Mouse (Mus musculus) lung, embryonic 14.5 days (tissue): Measurements from ENCODE around the gene Ptprg. TPM values are rescaled to one million over a fixed set of nuclear protein-coding genes. Genes with fewer than 3 reads are reported as not detected.

Experiments used
- ATAC-seq: fragments of 200-750 bp; cut with Nextera tagmentation; 2 replicates; pipeline ENCODE4 v1.8.0; 2017; ENCODE audit warnings: mild to moderate bottlenecking, moderate TSS enrichment, moderate library complexity; ENCODE audit not compliant: insufficient read depth
- DNase-seq: peaks from one replicate; pipeline ENCODE4 v3.0.0-alpha.2; 2015
- H3K27ac ChIP-seq: fragments of 300-500 bp; sonication (generic); 2 replicates; pipeline ENCODE4 v1.5.1; 2014; ENCODE audit warnings: low read depth, mild to moderate bottlenecking, moderate library complexity
- H3K27me3 ChIP-seq: fragments of 300-500 bp; sonication (generic); 2 replicates; pipeline ENCODE4 v1.6.1; 2014; ENCODE audit warnings: low read length, control low read depth; ENCODE audit not compliant: insufficient read depth
- H3K36me3 ChIP-seq: fragments of 300-500 bp; sonication (generic); 2 replicates; pipeline ENCODE4 v1.6.1; 2014; ENCODE audit warnings: control low read depth; ENCODE audit not compliant: insufficient read depth
- H3K4me1 ChIP-seq: fragments of 300-500 bp; sonication (generic); 2 replicates; pipeline ENCODE4 v1.6.1; 2014; ENCODE audit warnings: antibody characterized with exemption, control low read depth; ENCODE audit not compliant: insufficient read depth
- H3K4me2 ChIP-seq: fragments of 300-500 bp; sonication (generic); 2 replicates; pipeline ENCODE4 v1.6.1; 2014; ENCODE audit warnings: mild to moderate bottlenecking
- H3K4me3 ChIP-seq: fragments of 300-500 bp; sonication (generic); 2 replicates; pipeline ENCODE4 v1.5.1; 2014; ENCODE audit warnings: low read depth, low read length
- H3K9ac ChIP-seq: fragments of 300-500 bp; sonication (generic); 2 replicates; pipeline ENCODE4 v1.6.1; 2014
- H3K9me3 ChIP-seq: fragments of 300-500 bp; sonication (generic); 2 replicates; pipeline ENCODE4 v1.6.1; 2016; ENCODE audit warnings: low read depth, low read length, control low read depth
- CTCF ChIP-seq: IDR thresholded peaks from 2 replicates; pipeline ENCODE4 v1.5.1; 2016; ENCODE audit warnings: antibody characterized with exemption, low read depth
- WGBS: fragments of 180-500 bp; shearing (Covaris S2); extraction: QIAGEN DNeasy Blood & Tissue Kit; methylation state at CpG from one replicate; pipeline ENCODE4 v1.1.7; 2014; 5-methylcytosine and 5-hydroxymethylcytosine counted together
- polyA plus RNA-seq: library from polyadenylated mRNA; unstranded; fragments of >200 nt; fragmentation: Nextera tagmentation; extraction: Ambion mirVana; gene quantifications from 2 replicates; pipeline ENCODE4 v1.2.1, GENCODE M21; 2014

Gene Ptprg
- polyA plus RNA-seq, 1 experiment from 2014 or later: 43.2 TPM

- H3K36me3 ChIP-seq: peaks cover 5% of the 10 kb centered on the region; the same call in 1 of the 2 replicates
- DNase-seq (peak; percentile 92), ATAC-seq (peak; percentile 57; the same call in 1 of the 2 replicates)
- no peaks in the 10 kb centered on the region for H3K4me1 ChIP-seq
- no peak overlapping the region for H3K4me2 ChIP-seq
- WGBS: 39% methylated on average over 18 of the region's 18 CpGs
- TF ChIP-seq CTCF: peak; percentile 78
- H3K27ac ChIP-seq: no peak overlapping the region
- no peaks in the 10 kb centered on the region for H3K27me3 ChIP-seq
- no peak overlapping the region for H3K4me3 ChIP-seq
- H3K9me3 ChIP-seq: no peaks in the 10 kb centered on the region
- no peak overlapping the region for H3K9ac ChIP-seq
These were observed 586.5 kb downstream of the Ptprg start for GRCm38 (mm10) chr14:12139643-12140481.

GRCm38 (mm10) chr14:12143941-12144485, 590.7 kb downstream of the Ptprg start:
- Histone ChIP-seq H3K4me1 (no peaks in the 10 kb centered on the region), H3K9ac (no peak overlapping the region), H3K27ac (no peak overlapping the region), H3K36me3 (peaks cover 8% of the 10 kb centered on the region; the same call in 1 of the 2 replicates), H3K9me3 (no peaks in the 10 kb centered on the region), H3K4me2 (no peak overlapping the region), H3K27me3 (no peaks in the 10 kb centered on the region), H3K4me3 (no peak overlapping the region)
- ATAC-seq (no peak), DNase-seq (no peak)
- no peak for TF ChIP-seq CTCF
- 59% methylated on average over 8 of the region's 8 CpGs for WGBS

GRCm38 (mm10) chr14:12145919-12146318, 592.6 kb downstream of the Ptprg start:
- 91% methylated on average over 3 of the region's 3 CpGs for WGBS
- H3K9ac ChIP-seq: no peak overlapping the region
- H3K4me1 ChIP-seq: no peaks in the 10 kb centered on the region
- no peak overlapping the region for H3K4me2 ChIP-seq
- peaks cover 8% of the 10 kb centered on the region; the same call in 1 of the 2 replicates for H3K36me3 ChIP-seq
- ATAC-seq (no peak), DNase-seq (no peak)
- H3K27ac ChIP-seq: no peak overlapping the region
- no peak overlapping the region for H3K4me3 ChIP-seq
- no peaks in the 10 kb centered on the region for H3K9me3 ChIP-seq
- no peak; the same call in 1 of the 2 replicates for TF ChIP-seq CTCF
- H3K27me3 ChIP-seq: no peaks in the 10 kb centered on the region

- DNase-seq (no peak), ATAC-seq (no peak)
- no peak for TF ChIP-seq CTCF
- H3K27ac ChIP-seq: no peak overlapping the region
- peaks cover 8% of the 10 kb centered on the region; the same call in 1 of the 2 replicates for H3K36me3 ChIP-seq
- no peaks in the 10 kb centered on the region for H3K27me3 ChIP-seq
- no peak overlapping the region for H3K4me3 ChIP-seq
- no peak overlapping the region for H3K9ac ChIP-seq
- H3K4me2 ChIP-seq: no peak overlapping the region
- H3K9me3 ChIP-seq: no peaks in the 10 kb centered on the region
- H3K4me1 ChIP-seq: no peaks in the 10 kb centered on the region
- whole genome bisulfite sequencing: 65% methylated on average over 3 of the region's 3 CpGs
These were observed 596.2 kb downstream of the Ptprg start for GRCm38 (mm10) chr14:12149529-12149928.

GRCm38 (mm10) chr14:12151927-12152326, 598.6 kb downstream of the Ptprg start:
- 42% methylated on average over 3 of the region's 3 CpGs for WGBS
- H3K36me3 ChIP-seq: no peaks in the 10 kb centered on the region
- H3K27me3 ChIP-seq: no peaks in the 10 kb centered on the region
- peak; percentile 91 for TF ChIP-seq CTCF
- H3K9ac ChIP-seq: no peak overlapping the region
- peak; percentile 89 for DNase-seq
- no peaks in the 10 kb centered on the region for H3K9me3 ChIP-seq
- H3K4me2 ChIP-seq: no peak overlapping the region
- no peak overlapping the region for H3K4me3 ChIP-seq
- H3K27ac ChIP-seq: no peak overlapping the region
- ATAC-seq: peak; percentile 75
- no peaks in the 10 kb centered on the region for H3K4me1 ChIP-seq

GRCm38 (mm10) chr14:12152748-12153147, 599.4 kb downstream of the Ptprg start:
- H3K9ac ChIP-seq: no peak overlapping the region
- H3K9me3 ChIP-seq: no peaks in the 10 kb centered on the region
- H3K36me3 ChIP-seq: no peaks in the 10 kb centered on the region
- H3K4me2 ChIP-seq: no peak overlapping the region
- no peak for DNase-seq
- TF ChIP-seq CTCF: no peak
- no peak overlapping the region for H3K4me3 ChIP-seq
- no peak overlapping the region for H3K27ac ChIP-seq
- H3K27me3 ChIP-seq: no peaks in the 10 kb centered on the region
- WGBS: 94% methylated on average over 6 of the region's 6 CpGs
- H3K4me1 ChIP-seq: no peaks in the 10 kb centered on the region
- no peak for ATAC-seq

GRCm38 (mm10) chr14:12153599-12153998, 600.3 kb downstream of the Ptprg start:
- ATAC-seq (no peak), DNase-seq (no peak)
- Histone ChIP-seq H3K27ac (no peak overlapping the region), H3K4me3 (no peak overlapping the region), H3K4me1 (no peaks in the 10 kb centered on the region), H3K9ac (no peak overlapping the region), H3K9me3 (no peaks in the 10 kb centered on the region), H3K36me3 (no peaks in the 10 kb centered on the region), H3K27me3 (no peaks in the 10 kb centered on the region), H3K4me2 (no peak overlapping the region)
- TF ChIP-seq CTCF: no peak
- 78% methylated on average over 13 of the region's 13 CpGs for WGBS
